Mouse (Mus musculus) liver, embryonic 11.5 days (tissue): ENCODE data around the gene Lypd3. TPM values are rescaled to one million over a fixed set of nuclear protein-coding genes. Genes with fewer than 3 reads are reported as not detected.
"Not testable (repeated sequence)": the region's sequence is repeated elsewhere in the genome, so short reads cannot be mapped to it uniquely, and the experiment has no call there.

Source experiments
- ATAC-seq: fragments of 200-750 bp; cut with Nextera tagmentation; replicated peaks from 2 replicates; pipeline ENCODE4 v1.8.0; 2017; ENCODE audit warnings: moderate number of reproducible peaks, mild to moderate bottlenecking, moderate TSS enrichment, moderate library complexity; ENCODE audit not compliant: low FRiP score
- DNase-seq: peaks from one replicate; pipeline ENCODE4 v3.0.0-alpha.2; 2017; ENCODE audit warnings: low spot score
- H3K27ac ChIP-seq: fragments of 300-500 bp; sonication (generic); 2 replicates; pipeline ENCODE4 v1.5.1; 2014; ENCODE audit warnings: mild to moderate bottlenecking, low read depth, low read length, control low read depth
- H3K27me3 ChIP-seq: fragments of 300-500 bp; sonication (generic); replicated peaks from 2 replicates; pipeline ENCODE4 v1.6.1; 2014; ENCODE audit warnings: low read length, mixed read lengths; ENCODE audit not compliant: control insufficient read depth, insufficient read depth
- H3K36me3 ChIP-seq: fragments of 300-500 bp; sonication (generic); 2 replicates; pipeline ENCODE4 v1.6.1; 2014; ENCODE audit warnings: mild to moderate bottlenecking, low read length, moderate library complexity, mixed read lengths; ENCODE audit not compliant: control insufficient read depth, insufficient read depth
- H3K4me1 ChIP-seq: fragments of 300-500 bp; sonication (generic); replicated peaks from 2 replicates; pipeline ENCODE4 v1.6.1; 2014; ENCODE audit warnings: low read length, mixed read lengths; ENCODE audit not compliant: control insufficient read depth, insufficient read depth
- H3K4me2 ChIP-seq: fragments of 300-500 bp; sonication (generic); 2 replicates; pipeline ENCODE4 v1.6.1; 2014; ENCODE audit warnings: mild to moderate bottlenecking, control low read depth, moderate library complexity
- H3K4me3 ChIP-seq: fragments of 300-500 bp; sonication (generic); 2 replicates; pipeline ENCODE4 v1.5.1; 2014; ENCODE audit warnings: low read depth, low read length, control low read depth
- H3K9ac ChIP-seq: fragments of 300-500 bp; sonication (generic); 2 replicates; pipeline ENCODE4 v1.6.1; 2014; ENCODE audit warnings: low read depth, low read length, control low read depth
- H3K9me3 ChIP-seq: fragments of 300-500 bp; sonication (generic); 2 replicates; pipeline ENCODE4 v1.6.1; 2016; ENCODE audit warnings: low read length, inconsistent platforms, mixed read lengths; ENCODE audit not compliant: control insufficient read depth
- WGBS: fragments of 180-500 bp; shearing (Covaris S2); extraction: QIAGEN DNeasy Blood & Tissue Kit; methylation state at CpG from one replicate; pipeline ENCODE4 v1.1.7; 2014; 5-methylcytosine and 5-hydroxymethylcytosine counted together
- polyA plus RNA-seq: library from polyadenylated mRNA; unstranded; fragments of >200 nt; fragmentation: Nextera tagmentation; extraction: Ambion mirVana; gene quantifications from 2 replicates; pipeline ENCODE4 v1.2.1, GENCODE M21; 2014

Lypd3 gene
- polyA plus RNA-seq, 1 experiment from 2014 or later = 0.10 TPM

DNA sequence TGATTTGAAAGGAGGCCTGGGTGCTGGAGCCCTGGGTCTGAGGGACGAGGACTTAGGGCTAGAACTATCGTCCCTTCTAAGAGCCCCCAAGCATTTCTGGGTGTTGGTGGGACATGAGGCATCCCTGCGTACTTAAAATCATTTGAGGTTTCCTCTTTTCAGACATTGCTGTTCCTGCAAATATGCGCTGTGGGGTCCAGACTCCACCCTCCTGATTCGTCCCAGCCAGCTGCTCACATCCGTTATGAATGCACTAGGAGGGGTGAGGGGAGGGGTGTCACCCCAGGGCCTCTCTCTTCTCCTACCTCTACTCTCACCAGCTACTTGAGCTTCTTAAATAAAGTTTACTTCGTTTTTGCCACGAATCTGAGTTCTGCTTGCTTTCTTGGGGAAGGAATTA, 27.8 kb upstream of the Lypd3 start:
- Histone ChIP-seq H3K9me3 (no peaks in the 10 kb centered on the region), H3K36me3 (no peaks in the 10 kb centered on the region), H3K27ac (no peak overlapping the region), H3K27me3 (peaks cover 22% of the 10 kb centered on the region), H3K4me2 (no peak overlapping the region), H3K9ac (no peak overlapping the region), H3K4me3 (no peak overlapping the region), H3K4me1 (peaks cover 14% of the 10 kb centered on the region)
- DNase-seq (no peak), ATAC-seq (no peak)
- WGBS = 66% methylated on average over 8 of the region's 8 CpGs

GRCm38 (mm10) chr7:24610144-24610878, 26.0 kb upstream of the Lypd3 start, which contains the start of gene Phldb3:
Gene Phldb3, plus strand, starts transcription at chr7:24610763.
- no peaks in the 10 kb centered on the region for H3K36me3 ChIP-seq

DNA sequence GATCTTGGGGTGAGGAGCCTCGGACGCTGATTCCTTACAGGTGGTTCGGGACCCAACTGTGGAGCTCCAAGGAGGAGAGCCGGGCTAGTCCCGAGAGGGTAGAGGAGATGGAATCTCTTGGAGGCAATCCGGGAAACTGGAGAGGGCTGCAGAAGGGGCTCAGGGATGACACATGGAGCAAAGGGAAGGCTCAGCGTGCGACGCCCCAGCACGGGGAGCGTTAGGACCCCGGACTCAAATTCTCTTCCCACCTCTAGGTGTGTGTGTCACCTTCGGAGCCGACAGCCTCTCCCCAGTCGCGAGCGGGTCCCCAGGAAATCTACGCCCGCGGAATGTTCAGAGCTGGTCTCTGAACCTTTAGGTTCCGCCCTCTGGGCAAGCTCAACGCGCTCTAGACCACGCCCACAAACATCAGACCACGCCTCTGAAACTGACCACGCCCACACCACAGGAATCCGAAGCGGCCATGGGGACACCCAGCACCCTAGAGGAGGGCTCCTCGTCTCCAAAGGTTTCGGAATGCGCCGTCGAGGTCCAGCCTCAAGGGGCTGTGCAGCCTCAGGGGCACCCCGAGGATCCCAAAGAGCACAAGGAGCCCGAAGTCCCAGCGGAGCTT, 25.4 kb upstream of the Lypd3 start:
- Histone ChIP-seq H3K9me3 (no peaks in the 10 kb centered on the region), H3K4me3 (peak overlapping the region; percentile 55)
- WGBS = under 1% methylated on average over 36 of the region's 36 CpGs

More at GRCm38 (mm10) chr7:24610144-24610878, 26.0 kb upstream of the Lypd3 start, which contains the start of gene Phldb3:
- peak within 1 kb of the TSS; percentile 55 for H3K4me3 ChIP-seq
- ATAC-seq = peak; percentile 42
- peaks cover 14% of the 10 kb centered on the region for H3K4me1 ChIP-seq
- H3K27me3 ChIP-seq = peaks cover 22% of the 10 kb centered on the region
- H3K4me2 ChIP-seq = peak within 1 kb of the TSS; percentile 97
- WGBS = 3% methylated on average over 27 of the region's 27 CpGs
- DNase-seq = peak; percentile 62
- H3K27ac ChIP-seq = 0 out of 2 replicates have a peak within 1 kb of the TSS, but pooled peaks have one; percentile 25
- H3K9me3 ChIP-seq = no peaks in the 10 kb centered on the region
- H3K9ac ChIP-seq = peak within 1 kb of the TSS; percentile 66

GRCm38 (mm10) chr7:24611709-24612108, 24.6 kb upstream of the Lypd3 start:
- Histone ChIP-seq H3K9ac (peak overlapping the region; percentile 66), H3K27me3 (peaks cover 22% of the 10 kb centered on the region), H3K4me2 (peak overlapping the region; percentile 97), H3K27ac (no peak overlapping the region), H3K4me1 (peaks cover 17% of the 10 kb centered on the region), H3K36me3 (no peaks in the 10 kb centered on the region), H3K9me3 (no peaks in the 10 kb centered on the region), H3K4me3 (peak overlapping the region; percentile 55)
- DNase-seq = no peak
- ATAC-seq = no peak
- 13% methylated on average over 7 of the region's 7 CpGs for WGBS

More for the DNA sequence above, 25.4 kb upstream of the Lypd3 start:
- DNase-seq (peak; percentile 90), ATAC-seq (peak; percentile 80)
- H3K9ac ChIP-seq = peak overlapping the region; percentile 66
- peaks cover 14% of the 10 kb centered on the region for H3K4me1 ChIP-seq
- H3K27ac ChIP-seq = 0 out of 2 replicates have a peak overlapping the region, but pooled peaks have one; percentile 25
- H3K4me2 ChIP-seq = peak overlapping the region; percentile 97
- H3K36me3 ChIP-seq = no peaks in the 10 kb centered on the region
- H3K27me3 ChIP-seq = peaks cover 22% of the 10 kb centered on the region

GRCm38 (mm10) chr7:24612308-24612910, 23.9 kb upstream of the Lypd3 start:
- ATAC-seq (no peak), DNase-seq (no peak)
- no peaks in the 10 kb centered on the region for H3K9me3 ChIP-seq
- peak overlapping the region; percentile 22; the same call in 1 of the 2 replicates for H3K4me3 ChIP-seq
- no peak overlapping the region for H3K27ac ChIP-seq
- H3K9ac ChIP-seq = no peak overlapping the region
- no peaks in the 10 kb centered on the region for H3K36me3 ChIP-seq
- peaks cover 22% of the 10 kb centered on the region for H3K27me3 ChIP-seq
- H3K4me1 ChIP-seq = peaks cover 17% of the 10 kb centered on the region
- 10% methylated on average over 27 of the region's 27 CpGs for WGBS
- H3K4me2 ChIP-seq = peak overlapping the region; percentile 97

GRCm38 (mm10) chr7:24614816-24615215, 21.5 kb upstream of the Lypd3 start:
- ATAC-seq (no peak), DNase-seq (no peak)
- peaks cover 22% of the 10 kb centered on the region for H3K27me3 ChIP-seq
- H3K4me3 ChIP-seq = no peak overlapping the region
- no peak overlapping the region for H3K27ac ChIP-seq
- H3K4me1 ChIP-seq = peaks cover 17% of the 10 kb centered on the region
- 0 out of 2 replicates have a peak, but pooled peaks cover 2% of the 10 kb centered on the region for H3K9me3 ChIP-seq
- H3K36me3 ChIP-seq = no peaks in the 10 kb centered on the region
- no peak overlapping the region for H3K4me2 ChIP-seq
- 54% methylated on average over 13 of the region's 13 CpGs for WGBS
- 0 out of 2 replicates have a peak overlapping the region, but pooled peaks have one; percentile 2 for H3K9ac ChIP-seq

DNA sequence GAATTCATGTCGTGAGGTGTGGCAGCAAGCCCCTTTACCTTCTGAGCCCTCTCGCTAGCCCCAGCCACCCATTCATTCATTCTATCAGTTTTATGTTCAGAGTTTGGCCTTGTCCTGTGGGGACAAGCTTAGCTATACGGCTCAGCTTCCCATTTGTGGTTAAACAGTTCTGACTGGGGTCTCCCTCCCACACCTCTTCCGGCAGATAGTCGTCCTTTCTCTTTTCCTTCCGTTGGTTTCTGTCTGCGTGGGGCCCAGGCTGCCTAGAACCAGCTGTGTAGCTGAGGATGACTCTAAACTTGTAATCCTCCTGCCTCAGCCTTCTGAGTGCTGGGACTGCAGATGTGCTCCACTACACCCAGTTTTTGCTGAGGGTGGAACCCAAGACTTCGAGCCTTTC, 18.6 kb upstream of the Lypd3 start:
- no peak overlapping the region for H3K9ac ChIP-seq
- H3K4me1 ChIP-seq = peaks cover 3% of the 10 kb centered on the region
- peaks cover 4% of the 10 kb centered on the region; the same call in 1 of the 2 replicates for H3K9me3 ChIP-seq
- no peak overlapping the region for H3K4me3 ChIP-seq
- DNase-seq = no peak
- H3K27me3 ChIP-seq = peaks cover 8% of the 10 kb centered on the region
- WGBS = 35% methylated on average over 8 of the region's 8 CpGs
- H3K4me2 ChIP-seq = no peak overlapping the region
- 0 out of 2 replicates have a peak, but pooled peaks have one; percentile 26 for ATAC-seq
- peaks cover 4% of the 10 kb centered on the region for H3K36me3 ChIP-seq
- H3K27ac ChIP-seq = no peak overlapping the region

DNA sequence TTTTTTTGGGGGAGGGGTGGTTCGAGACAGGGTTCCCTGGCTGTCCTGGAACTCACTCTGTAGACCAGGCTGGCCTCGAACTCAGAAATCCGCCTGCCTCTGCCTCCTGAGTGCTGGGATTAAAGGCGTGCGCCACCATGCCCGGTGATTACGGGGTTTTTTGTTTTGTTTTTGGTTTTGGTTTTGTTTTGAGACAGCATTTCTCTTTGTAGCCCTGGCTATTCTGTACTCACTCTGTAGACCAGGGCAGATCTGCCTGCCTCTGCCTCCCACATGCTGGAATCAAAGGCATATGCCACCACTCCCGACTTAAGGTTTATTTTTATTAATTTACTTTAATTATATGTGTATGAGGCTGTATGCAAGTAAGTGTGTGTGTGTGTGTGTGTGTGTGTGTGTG, 18.0 kb upstream of the Lypd3 start:
- not testable (repeated sequence) for H3K27me3 ChIP-seq, ATAC-seq, H3K4me2 ChIP-seq, H3K27ac ChIP-seq, H3K4me3 ChIP-seq, H3K36me3 ChIP-seq, H3K9ac ChIP-seq, H3K9me3 ChIP-seq, DNase-seq, H3K4me1 ChIP-seq
- 88% methylated on average over 8 of the region's 8 CpGs for WGBS
